Mouse (Mus musculus) subcutaneous adipose tissue, adult 2 months (tissue): ENCODE data around the gene Per2. TPM values are rescaled to one million over a fixed set of nuclear protein-coding genes. Genes with fewer than 3 reads are reported as not detected.

Experiments used
- polyA plus RNA-seq: library from polyadenylated mRNA; depleted of rRNA; stranded (reverse); fragments of >200 nt; gene quantifications from 2 replicates; pipeline ENCODE4 v1.2.3, GENCODE M21; 2012; ENCODE audit warnings: low replicate concordance; rRNA removed

The Per2 gene
- 12.3 and 12.7 TPM in 2 replicates for polyA plus RNA-seq

DNA sequence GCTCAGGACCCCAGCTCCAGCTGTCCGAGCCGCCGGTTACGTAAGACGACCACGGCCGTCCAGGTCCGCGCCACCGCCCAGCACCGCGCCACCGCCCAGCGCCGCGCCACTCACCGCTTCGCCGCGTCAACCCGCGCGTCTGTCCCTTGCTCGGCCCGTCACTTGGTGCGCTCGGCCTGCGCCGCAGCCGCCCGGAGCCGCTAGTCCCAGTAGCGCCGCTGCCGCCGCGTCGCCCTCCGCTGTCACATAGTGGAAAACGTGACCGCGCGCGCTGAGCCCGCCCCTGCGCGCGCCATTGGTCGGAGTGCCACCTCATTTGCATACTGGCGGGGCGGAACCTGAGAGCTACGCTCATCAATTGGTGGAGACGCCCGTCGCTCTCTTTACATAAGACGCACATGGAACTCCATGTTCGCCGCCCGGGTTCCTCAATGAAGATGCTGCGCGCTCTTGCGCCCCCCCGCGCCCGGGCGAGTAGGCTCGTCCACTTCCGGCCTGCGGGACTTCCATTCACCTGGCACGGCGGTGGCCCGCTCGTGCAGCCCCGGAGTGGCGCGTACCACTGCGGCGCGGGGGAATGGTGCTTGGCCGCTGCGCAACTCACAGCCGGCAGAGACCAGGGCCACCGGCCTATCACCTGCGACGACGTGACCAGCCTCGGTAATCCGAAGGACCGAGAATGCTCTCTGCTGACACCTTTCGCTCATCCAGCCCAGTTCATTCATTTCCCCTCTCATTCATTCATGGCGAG, at the start of gene Per2:
TSS of gene Per2 (minus strand) at position 266 of the 751 bp plus-strand sequence.

DNA sequence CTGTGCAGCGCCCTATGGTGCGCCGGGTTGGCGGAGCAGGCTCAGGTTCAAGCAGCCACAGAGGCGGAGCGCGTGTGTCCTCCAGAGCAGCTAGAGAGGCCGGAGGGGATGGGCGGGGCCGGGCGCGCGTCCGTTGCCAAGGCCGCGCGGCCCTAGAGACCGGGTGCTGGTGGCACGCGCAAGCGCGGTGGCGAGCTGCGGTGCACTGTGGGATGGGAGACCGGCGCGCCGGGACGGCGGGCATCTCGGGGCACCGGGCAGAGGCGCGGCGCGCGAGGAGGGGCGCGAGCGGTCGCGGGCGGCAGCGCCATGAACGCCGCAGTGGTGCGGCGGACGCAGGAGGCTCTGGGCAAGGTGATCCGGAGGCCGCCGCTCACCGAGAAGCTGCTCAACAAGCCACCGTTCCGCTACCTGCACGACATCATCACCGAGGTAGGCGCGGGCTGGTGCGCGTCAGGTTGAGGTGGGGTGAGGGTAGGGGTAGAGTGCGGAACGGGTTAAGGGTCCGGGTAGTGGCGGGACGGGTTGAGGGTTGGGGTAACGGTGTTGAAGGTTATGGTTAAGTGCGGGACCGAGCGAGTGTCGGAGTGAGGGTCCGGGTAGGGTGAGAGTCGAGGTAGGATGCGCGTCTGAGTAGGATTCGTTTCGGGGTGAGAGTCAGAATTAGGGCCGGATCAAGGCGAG, 35.5 kb upstream of the Per2 start, which contains the start of gene Traf3ip1:
TSS of gene Traf3ip1 (plus strand) at position 191 of the 684 bp plus-strand sequence.

DNA sequence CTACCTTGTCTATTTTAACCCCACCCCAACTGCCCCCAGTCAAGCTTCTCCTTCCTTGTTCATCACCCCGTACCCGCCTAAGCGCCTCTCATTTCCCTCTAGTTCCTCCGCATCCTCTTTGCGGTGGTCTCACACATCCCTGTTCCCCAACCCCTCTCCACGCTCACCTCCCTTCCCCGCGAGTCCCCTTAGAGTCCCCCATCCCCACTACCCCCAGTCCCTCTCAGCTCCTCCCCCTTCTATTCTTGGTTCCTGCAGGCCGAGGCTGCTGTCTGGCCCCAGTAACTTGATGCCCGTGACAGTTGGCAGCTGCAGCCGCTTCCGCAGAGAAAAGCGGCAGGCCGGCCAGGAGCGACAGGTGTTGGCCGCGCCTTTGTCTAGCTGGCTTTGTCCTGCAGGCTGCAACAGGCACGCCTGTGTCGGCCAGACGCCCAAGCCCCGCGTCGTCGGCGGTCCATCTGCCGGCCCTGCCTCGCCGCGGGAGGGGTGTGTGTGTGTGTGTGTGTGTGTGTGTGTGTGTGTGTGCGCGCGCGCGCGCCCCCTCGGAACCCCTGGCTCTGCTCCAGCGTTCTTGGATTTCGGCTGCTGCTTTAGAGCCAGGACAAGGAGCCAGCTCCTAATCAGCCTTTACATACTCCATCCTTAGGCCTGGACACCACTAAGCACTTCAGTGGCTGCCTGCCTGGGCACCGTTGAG, 45.1 kb downstream of the Per2 start, which contains the start of gene Hes6:
TSS of gene Hes6 (minus strand) at position 141 of the 697 bp plus-strand sequence.

DNA sequence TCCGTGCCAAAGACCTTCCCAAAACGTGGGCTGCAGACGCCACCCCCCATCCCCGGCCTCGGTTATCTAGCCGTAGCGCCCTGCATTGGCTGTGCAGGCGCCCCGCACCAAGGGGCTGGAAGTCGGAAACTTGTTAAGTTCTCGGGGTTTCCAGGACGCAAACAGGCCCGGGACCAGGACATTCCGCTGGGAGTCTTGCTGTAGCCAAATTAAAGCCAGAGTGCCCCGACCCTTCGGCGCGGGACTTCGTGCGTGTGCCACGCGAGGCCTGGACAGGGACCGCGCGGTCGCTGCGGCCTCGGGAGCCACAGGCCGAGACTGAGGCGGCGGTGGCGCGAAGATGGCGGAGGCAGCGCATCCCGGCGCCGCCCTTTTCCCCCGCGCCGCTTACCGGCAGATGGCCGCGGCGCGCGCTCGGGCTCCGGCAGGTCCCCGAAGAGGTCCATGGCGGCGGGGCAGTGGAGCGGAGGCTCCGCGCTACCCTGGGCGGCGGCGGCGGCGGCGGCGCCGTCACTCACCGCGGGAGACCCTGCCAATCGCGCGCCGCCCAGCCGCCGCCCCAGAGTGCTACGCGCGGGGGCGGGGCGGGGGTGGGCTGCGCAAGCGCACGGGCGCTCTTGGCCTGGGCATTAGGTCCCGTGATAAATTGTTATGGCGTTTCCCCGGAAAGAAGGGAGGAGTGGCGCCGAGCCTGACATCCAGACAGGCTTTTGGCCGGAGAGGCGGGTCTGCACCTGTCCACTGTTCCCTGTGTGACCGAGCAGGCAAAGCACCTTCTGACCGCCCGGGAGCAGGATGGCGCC, 60.7 kb downstream of the Per2 start, which contains the start of gene Ilkap:
TSS of gene Ilkap (minus strand) at position 556 of the 803 bp plus-strand sequence.

DNA sequence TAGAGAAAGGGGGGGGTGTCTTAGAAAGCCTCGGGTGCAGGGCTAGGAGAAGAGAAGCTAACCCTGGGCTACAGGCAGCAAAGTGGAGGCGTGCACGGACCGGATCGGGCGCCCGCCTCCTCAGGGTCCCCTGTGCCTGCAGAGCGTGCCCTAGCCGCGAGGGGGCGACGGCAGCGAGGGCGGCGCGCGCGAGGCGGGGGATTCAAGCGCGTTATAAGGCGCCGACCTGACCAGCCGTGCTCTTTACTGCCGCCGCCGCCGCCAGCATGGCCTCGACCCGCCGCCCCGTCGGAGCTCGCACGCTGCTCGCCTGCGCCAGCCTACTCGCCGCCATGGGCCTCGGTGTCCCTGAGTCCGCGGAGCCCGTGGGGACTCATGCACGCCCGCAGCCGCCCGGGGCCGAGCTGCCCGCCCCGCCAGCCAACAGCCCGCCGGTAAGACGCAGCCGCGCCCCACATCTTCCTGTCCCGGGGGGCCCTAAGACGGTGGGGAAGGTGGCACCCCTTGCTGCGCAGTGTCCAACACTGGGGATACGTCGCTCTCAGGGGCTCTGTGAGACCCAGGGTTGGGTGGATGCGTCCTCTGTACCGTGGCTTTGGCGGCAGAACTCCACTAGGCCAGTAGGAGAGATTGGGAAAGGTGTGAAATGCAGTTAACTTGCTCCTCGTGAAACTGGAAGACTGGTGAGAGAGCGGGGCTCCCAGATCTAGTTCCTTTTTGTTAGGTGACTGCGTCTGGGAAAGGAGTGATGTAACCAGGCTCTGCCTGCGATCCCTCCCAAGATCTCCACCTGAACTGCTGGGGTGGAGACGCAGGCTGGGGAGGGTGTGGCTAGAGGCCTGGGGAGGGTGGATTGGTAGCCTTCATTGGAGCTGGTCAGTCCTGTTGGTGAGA, 92.7 kb downstream of the Per2 start, which contains the start of gene Erfe:
TSS of gene Erfe (plus strand) at position 216 of the 894 bp plus-strand sequence.

Other genes starting within 250 kb of the Per2 start
- gene Ube2f, start 209.0 kb downstream of the Per2 start, polyA plus RNA-seq = 42.4 and 43.4 TPM in 2 replicates
- gene Scly, start 161.0 kb downstream of the Per2 start, polyA plus RNA-seq = 21.3 and 21.8 TPM in 2 replicates
- 0.01 and 0.04 TPM in 2 replicates for gene Espnl, start 137.2 kb downstream of the Per2 start, polyA plus RNA-seq
- 0.46 and 3.9 TPM in 2 replicates for gene Klhl30, start 108.3 kb downstream of the Per2 start, polyA plus RNA-seq
- 0.95 TPM in 1 of 2 replicates, not detected in the other for gene Erfe, start 92.9 kb downstream of the Per2 start, polyA plus RNA-seq
- 47.7 and 76.8 TPM in 2 replicates for gene Ilkap, start 60.5 kb downstream of the Per2 start, polyA plus RNA-seq
- 24.6 and 43.0 TPM in 2 replicates for gene Hes6, start 45.3 kb downstream of the Per2 start, polyA plus RNA-seq
- 4.2 and 11.8 TPM in 2 replicates for gene Traf3ip1, start 35.3 kb upstream of the Per2 start, polyA plus RNA-seq
- 9.7 and 11.3 TPM in 2 replicates for gene Asb1, start 81.2 kb upstream of the Per2 start, polyA plus RNA-seq